Mouse (Mus musculus): Measurements from ENCODE around the gene Inpp4b. TPM values are rescaled to one million over a fixed set of nuclear protein-coding genes. Genes with fewer than 3 reads are reported as not detected.
A peak's percentile ranks its signal among the peaks of the same experiment; 100 is the strongest.

The Inpp4b gene
- polyA plus RNA-seq, 1 experiment = 0.41 TPM

GRCm38 (mm10) chr8:81844104-81844982 is 502.0 kb downstream of the Inpp4b start:
- no peak overlapping the region for H3K4me3 ChIP-seq (ENCODE audit: low read depth, low read length)
- WGBS = 25% methylated on average over 10 of the region's 10 CpGs
- no peaks in the 10 kb centered on the region for H3K27me3 ChIP-seq (ENCODE audit: control insufficient read depth, insufficient read depth, low read length)
- H3K36me3 ChIP-seq (ENCODE audit: control insufficient read depth, insufficient read depth, low read length) = no peaks in the 10 kb centered on the region
- H3K27ac ChIP-seq (ENCODE audit: insufficient read depth, low read depth, low read length) = peak overlapping the region; percentile 20; the same call in 1 of the 2 replicates
- H3K4me1 ChIP-seq (ENCODE audit: control insufficient read depth, insufficient read depth, insufficient read length, low read length) = no peaks in the 10 kb centered on the region; the same call in 1 of the 2 replicates
- TF ChIP-seq CTCF (IDR thresholded peaks at IDR 0.05; ENCODE audit: extremely low read depth, insufficient read length, insufficient replicate concordance, low read depth, low read length) = no peak
- no peak for TF ChIP-seq POLR2A (IDR thresholded peaks at IDR 0.05; ENCODE audit: low read depth, low read length)

- Histone ChIP-seq H3K4me1 (ENCODE audit: control insufficient read depth, insufficient read depth, insufficient read length, low read length) (no peaks in the 10 kb centered on the region; the same call in 1 of the 2 replicates), H3K36me3 (ENCODE audit: control insufficient read depth, insufficient read depth, low read length) (no peaks in the 10 kb centered on the region), H3K27ac (ENCODE audit: insufficient read depth, low read depth, low read length) (no peak overlapping the region), H3K27me3 (ENCODE audit: control insufficient read depth, insufficient read depth, low read length) (no peaks in the 10 kb centered on the region), H3K4me3 (ENCODE audit: low read depth, low read length) (no peak overlapping the region)
- 96% methylated on average over 2 of the region's 2 CpGs for WGBS
- TF ChIP-seq CTCF (IDR thresholded peaks at IDR 0.05; ENCODE audit: extremely low read depth, insufficient read length, insufficient replicate concordance, low read depth, low read length) (no peak), POLR2A (IDR thresholded peaks at IDR 0.05; ENCODE audit: low read depth, low read length) (no peak)
These were observed 505.6 kb downstream of the Inpp4b start for GRCm38 (mm10) chr8:81847929-81848328.

- no peaks in the 10 kb centered on the region for H3K4me1 ChIP-seq (ENCODE audit: control insufficient read depth, insufficient read depth, insufficient read length, low read length)
- no peaks in the 10 kb centered on the region for H3K27me3 ChIP-seq (ENCODE audit: control insufficient read depth, insufficient read depth, low read length)
- WGBS = 22% methylated on average over 1 of the region's 1 CpGs
- H3K4me3 ChIP-seq (ENCODE audit: low read depth, low read length) = no peak overlapping the region
- no peaks in the 10 kb centered on the region for H3K36me3 ChIP-seq (ENCODE audit: control insufficient read depth, insufficient read depth, low read length)
- TF ChIP-seq CTCF (IDR thresholded peaks at IDR 0.05; ENCODE audit: extremely low read depth, insufficient read length, insufficient replicate concordance, low read depth, low read length) = no peak
- no peak for TF ChIP-seq POLR2A (IDR thresholded peaks at IDR 0.05; ENCODE audit: low read depth, low read length)
- no peak overlapping the region for H3K27ac ChIP-seq (ENCODE audit: insufficient read depth, low read depth, low read length)
These were observed 507.6 kb downstream of the Inpp4b start for GRCm38 (mm10) chr8:81849976-81850375.

GRCm38 (mm10) chr8:81853184-81853583 is 510.8 kb downstream of the Inpp4b start:
- 82% methylated on average over 4 of the region's 4 CpGs for WGBS
- Histone ChIP-seq H3K4me3 (ENCODE audit: low read depth, low read length) (no peak overlapping the region), H3K27ac (ENCODE audit: insufficient read depth, low read depth, low read length) (no peak overlapping the region), H3K4me1 (ENCODE audit: control insufficient read depth, insufficient read depth, insufficient read length, low read length) (no peaks in the 10 kb centered on the region), H3K36me3 (ENCODE audit: control insufficient read depth, insufficient read depth, low read length) (no peaks in the 10 kb centered on the region), H3K27me3 (ENCODE audit: control insufficient read depth, insufficient read depth, low read length) (no peaks in the 10 kb centered on the region)
- TF ChIP-seq CTCF (IDR thresholded peaks at IDR 0.05; ENCODE audit: extremely low read depth, insufficient read length, insufficient replicate concordance, low read depth, low read length) (no peak), POLR2A (IDR thresholded peaks at IDR 0.05; ENCODE audit: low read depth, low read length) (no peak)

GRCm38 (mm10) chr8:81854543-81854942 is 512.2 kb downstream of the Inpp4b start:
- WGBS = 69% methylated on average over 8 of the region's 8 CpGs
- TF ChIP-seq CTCF (IDR thresholded peaks at IDR 0.05; ENCODE audit: extremely low read depth, insufficient read length, insufficient replicate concordance, low read depth, low read length) = no peak
- TF ChIP-seq POLR2A (IDR thresholded peaks at IDR 0.05; ENCODE audit: low read depth, low read length) = no peak
- Histone ChIP-seq H3K36me3 (ENCODE audit: control insufficient read depth, insufficient read depth, low read length) (no peaks in the 10 kb centered on the region), H3K4me1 (ENCODE audit: control insufficient read depth, insufficient read depth, insufficient read length, low read length) (no peaks in the 10 kb centered on the region), H3K4me3 (ENCODE audit: low read depth, low read length) (no peak overlapping the region), H3K27me3 (ENCODE audit: control insufficient read depth, insufficient read depth, low read length) (no peaks in the 10 kb centered on the region), H3K27ac (ENCODE audit: insufficient read depth, low read depth, low read length) (no peak overlapping the region; the same call in 1 of the 2 replicates)

GRCm38 (mm10) chr8:81855009-81855408 is 512.7 kb downstream of the Inpp4b start:
- Histone ChIP-seq H3K36me3 (ENCODE audit: control insufficient read depth, insufficient read depth, low read length) (no peaks in the 10 kb centered on the region), H3K27me3 (ENCODE audit: control insufficient read depth, insufficient read depth, low read length) (no peaks in the 10 kb centered on the region), H3K4me3 (ENCODE audit: low read depth, low read length) (no peak overlapping the region), H3K27ac (ENCODE audit: insufficient read depth, low read depth, low read length) (no peak overlapping the region), H3K4me1 (ENCODE audit: control insufficient read depth, insufficient read depth, insufficient read length, low read length) (no peaks in the 10 kb centered on the region)
- WGBS = 84% methylated on average over 1 of the region's 1 CpGs
- TF ChIP-seq POLR2A (IDR thresholded peaks at IDR 0.05; ENCODE audit: low read depth, low read length) (no peak), CTCF (IDR thresholded peaks at IDR 0.05; ENCODE audit: extremely low read depth, insufficient read length, insufficient replicate concordance, low read depth, low read length) (no peak)

- Histone ChIP-seq H3K36me3 (ENCODE audit: control insufficient read depth, insufficient read depth, low read length) (no peaks in the 10 kb centered on the region), H3K4me1 (ENCODE audit: control insufficient read depth, insufficient read depth, insufficient read length, low read length) (no peaks in the 10 kb centered on the region), H3K27me3 (ENCODE audit: control insufficient read depth, insufficient read depth, low read length) (no peaks in the 10 kb centered on the region), H3K4me3 (ENCODE audit: low read depth, low read length) (no peak overlapping the region), H3K27ac (ENCODE audit: insufficient read depth, low read depth, low read length) (no peak overlapping the region)
- TF ChIP-seq POLR2A (IDR thresholded peaks at IDR 0.05; ENCODE audit: low read depth, low read length) = no peak
- 51% methylated on average over 4 of the region's 4 CpGs for WGBS
These were observed 513.8 kb downstream of the Inpp4b start for GRCm38 (mm10) chr8:81856120-81856519.

Data from small intestine, adult 2 months (tissue).